Mouse (Mus musculus) E14TG2a.4 (cell line): ENCODE data around the gene Copb2.

Experiments
- CTCF ChIP-seq: conservative IDR thresholded peaks from 2 replicates; pipeline ENCODE4 v1.5.1; 2014; ENCODE audit warnings: low read length
- NANOG ChIP-seq: IDR thresholded peaks from 2 replicates; pipeline ENCODE4 v1.6.1; 2014; ENCODE audit warnings: borderline replicate concordance, low read length, mixed read lengths

- TF ChIP-seq CTCF (no peak), NANOG (no peak)
Observed at GRCm38 (mm10) chr9:98538017-98538712, 25.4 kb upstream of the Copb2 start.
